Mouse (Mus musculus) megakaryocyte-erythroid progenitor cell, adult 5 weeks (primary cell): ENCODE measurements around the gene Zswim9. TPM values are rescaled to one million over a fixed set of nuclear protein-coding genes. Genes with fewer than 3 reads are reported as not detected.

Source experiments
- polyA plus RNA-seq: library from polyadenylated mRNA; stranded (reverse); fragments of >175 nt; gene quantifications from 2 replicates; pipeline ENCODE4 v1.2.3, GENCODE M21; 2012

Zswim9 gene
- polyA plus RNA-seq: 1.2 and 1.8 TPM in 2 replicates

GRCm38 (mm10) chr7:13278308-13278891 lies at the start of gene Zswim9:
TSS of gene Zswim9 (minus strand) at chr7:13278721.

GRCm38 (mm10) chr7:13324316-13324715 lies 45.8 kb upstream of the Zswim9 start, which contains the start of gene Pla2g4c:
TSS of gene Pla2g4c (plus strand) at chr7:13324655.

GRCm38 (mm10) chr7:13277081-13277480 lies 1.4 kb downstream of the Zswim9 start, which contains the start of gene Lig1:
TSS of gene Lig1 (plus strand) at chr7:13277283.

GRCm38 (mm10) chr7:13212720-13213119 lies 65.8 kb downstream of the Zswim9 start, which contains the start of gene Vmn1r89:
TSS of gene Vmn1r89 (plus strand) at chr7:13213020.

Other genes starting within 250 kb of the Zswim9 start
- 222 and 231 TPM in 2 replicates for gene Chmp2a, start 243.9 kb downstream of the Zswim9 start, polyA plus RNA-seq
- gene Ube2m, start 240.4 kb downstream of the Zswim9 start, polyA plus RNA-seq: 259 and 281 TPM in 2 replicates
- 1.3 and 1.6 TPM in 2 replicates for gene Mzf1, start 224.0 kb downstream of the Zswim9 start, polyA plus RNA-seq
- 0.01 TPM in 1 of 2 replicates, not detected in the other for gene Vmn1r85, start 183.5 kb downstream of the Zswim9 start, polyA plus RNA-seq
- not detected in 2 replicates for gene Vmn1r86, start 158.8 kb downstream of the Zswim9 start, polyA plus RNA-seq
- gene Vmn1r87, start 138.6 kb downstream of the Zswim9 start, polyA plus RNA-seq: 0.02 TPM in 1 of 2 replicates, not detected in the other
- 0.01 TPM in 2 replicates for gene Vmn1r88, start 119.2 kb downstream of the Zswim9 start, polyA plus RNA-seq
- not detected in 2 replicates for gene Vmn1r89, start 65.7 kb downstream of the Zswim9 start, polyA plus RNA-seq
- 63.9 and 82.8 TPM in 2 replicates for gene Lig1, start 1.4 kb downstream of the Zswim9 start, polyA plus RNA-seq
- 0.06 and 0.13 TPM in 2 replicates for gene Pla2g4c, start 45.9 kb upstream of the Zswim9 start, polyA plus RNA-seq
- not detected in 2 replicates for gene Cabp5, start 119.4 kb upstream of the Zswim9 start, polyA plus RNA-seq
- not detected in 2 replicates for gene Bsph1, start 172.1 kb upstream of the Zswim9 start, polyA plus RNA-seq